Mouse (Mus musculus): ENCODE data around the gene Smc3. TPM values are rescaled to one million over a fixed set of nuclear protein-coding genes. Genes with fewer than 3 reads are reported as not detected.
"Not testable (repeated sequence)": the region's sequence is repeated elsewhere in the genome, so short reads cannot be mapped to it uniquely, and the experiment has no call there.

Gene Smc3
- total and polyA plus RNA-seq, 3 experiments, result 45.7 to 76.3 (median 56.0) TPM

GRCm38 (mm10) chr19:53580271-53580670 is 19.9 kb upstream of the Smc3 start:
- H3K27ac ChIP-seq (ENCODE audit: insufficient read depth, low read depth); H3K79me2 ChIP-seq (replicated peaks; ENCODE audit: control insufficient read depth, extremely low read depth, insufficient read depth, poor library complexity, severe bottlenecking); H3K9ac ChIP-seq (ENCODE audit: insufficient read depth, low read depth); dilution Hi-C loops (cut with MboI; ENCODE audit: extremely low pct_ligation_motif_present, extremely low pct_unique_long_range_greater_than_20kb, low sequenced_read_pairs); H3K36me3 ChIP-seq (replicated peaks in 1 of 2; ENCODE audit: control insufficient read depth in 1 of 2, insufficient read depth in 1 of 2, low read length in 1 of 2); DNase-seq (ENCODE audit: extremely low read depth); H3K27me3 ChIP-seq (replicated peaks); H3K4me2 ChIP-seq (ENCODE audit: insufficient read depth, low read depth, poor library complexity, severe bottlenecking); H3K4me3 ChIP-seq (replicated peaks in 1 of 3; ENCODE audit: low read depth in 2 of 3, low read length in 2 of 3, poor library complexity in 1 of 3): not testable (repeated sequence)
- peaks cover 16% of the 10 kb centered on the region for H3K9me3 ChIP-seq (replicated peaks; ENCODE audit: low read length)
- in situ Hi-C loops (cut with MboI; ENCODE audit: low pct_ligation_motif_present, low pct_unique_long_range_greater_than_20kb, low sequenced_read_pairs), result loop anchor here (10.0 to 25.0 kb wide), 2 partner anchors 185 to 318 kb away; partner anchors contain the start of gene Smndc1
- peaks cover 4 to 11% of the 10 kb centered on the region in 2 experiments for H3K4me1 ChIP-seq (ENCODE audit: control insufficient read depth in 1 of 2, insufficient read depth in 2 of 2)

GRCm38 (mm10) chr19:53587686-53588085 is 12.5 kb upstream of the Smc3 start:
- in situ Hi-C loops (cut with MboI; ENCODE audit: low pct_ligation_motif_present, low pct_unique_long_range_greater_than_20kb, low sequenced_read_pairs), result loop anchor here (10.0 to 25.0 kb wide), 2 partner anchors 193 to 325 kb away; partner anchors contain the start of gene Smndc1
- DNase-seq (ENCODE audit: extremely low read depth); dilution Hi-C loops (cut with MboI; ENCODE audit: extremely low pct_ligation_motif_present, extremely low pct_unique_long_range_greater_than_20kb, low sequenced_read_pairs); H3K79me2 ChIP-seq (replicated peaks; ENCODE audit: control insufficient read depth, extremely low read depth, insufficient read depth, poor library complexity, severe bottlenecking); H3K4me1 ChIP-seq (ENCODE audit: control insufficient read depth in 1 of 2, insufficient read depth in 2 of 2); H3K4me3 ChIP-seq (replicated peaks in 1 of 3; ENCODE audit: low read depth in 2 of 3, low read length in 2 of 3, poor library complexity in 1 of 3); H3K36me3 ChIP-seq (replicated peaks in 1 of 2; ENCODE audit: control insufficient read depth in 1 of 2, insufficient read depth in 1 of 2, low read length in 1 of 2); H3K4me2 ChIP-seq (ENCODE audit: insufficient read depth, low read depth, poor library complexity, severe bottlenecking); H3K27me3 ChIP-seq (replicated peaks); H3K27ac ChIP-seq (ENCODE audit: insufficient read depth, low read depth); H3K9ac ChIP-seq (ENCODE audit: insufficient read depth, low read depth): not testable (repeated sequence)
- H3K9me3 ChIP-seq (replicated peaks; ENCODE audit: low read length), result peaks cover 26% of the 10 kb centered on the region

- H3K79me2 ChIP-seq (replicated peaks; ENCODE audit: control insufficient read depth, extremely low read depth, insufficient read depth, poor library complexity, severe bottlenecking); H3K4me3 ChIP-seq (replicated peaks in 1 of 3; ENCODE audit: low read depth in 2 of 3, low read length in 2 of 3, poor library complexity in 1 of 3); H3K27me3 ChIP-seq (replicated peaks); H3K4me1 ChIP-seq (ENCODE audit: control insufficient read depth in 1 of 2, insufficient read depth in 2 of 2); dilution Hi-C loops (cut with MboI; ENCODE audit: extremely low pct_ligation_motif_present, extremely low pct_unique_long_range_greater_than_20kb, low sequenced_read_pairs); H3K27ac ChIP-seq (ENCODE audit: insufficient read depth, low read depth); H3K4me2 ChIP-seq (ENCODE audit: insufficient read depth, low read depth, poor library complexity, severe bottlenecking); H3K9ac ChIP-seq (ENCODE audit: insufficient read depth, low read depth); DNase-seq (ENCODE audit: extremely low read depth); H3K36me3 ChIP-seq (replicated peaks in 1 of 2; ENCODE audit: control insufficient read depth in 1 of 2, insufficient read depth in 1 of 2, low read length in 1 of 2): not testable (repeated sequence)
- in situ Hi-C loops (cut with MboI; ENCODE audit: low pct_ligation_motif_present, low pct_unique_long_range_greater_than_20kb, low sequenced_read_pairs), result loop anchor here (10.0 to 25.0 kb wide), 2 partner anchors 194 to 327 kb away; partner anchors contain the start of gene Smndc1
- peaks cover 26% of the 10 kb centered on the region for H3K9me3 ChIP-seq (replicated peaks; ENCODE audit: low read length)
Observed at GRCm38 (mm10) chr19:53588968-53589367, 11.2 kb upstream of the Smc3 start, which contains the start of gene Nutf2-ps1. Gene Nutf2-ps1, minus strand, starts transcription at chr19:53589068.

- Histone ChIP-seq H3K79me2 (replicated peaks; ENCODE audit: control insufficient read depth, extremely low read depth, insufficient read depth, poor library complexity, severe bottlenecking) (peaks cover 17% of the 10 kb centered on the region), H3K4me2 (ENCODE audit: insufficient read depth, low read depth, poor library complexity, severe bottlenecking) (no peak overlapping the region), H3K9me3 (replicated peaks; ENCODE audit: low read length) (peaks cover 3% of the 10 kb centered on the region), H3K36me3 (replicated peaks in 1 of 2; ENCODE audit: control insufficient read depth in 1 of 2, insufficient read depth in 1 of 2, low read length in 1 of 2) (peaks cover 0 to under 1% of the 10 kb centered on the region in 2 experiments), H3K27ac (ENCODE audit: insufficient read depth, low read depth) (no peak overlapping the region), H3K27me3 (replicated peaks) (peaks cover 3% of the 10 kb centered on the region), H3K4me3 (replicated peaks in 1 of 3; ENCODE audit: low read depth in 2 of 3, low read length in 2 of 3, poor library complexity in 1 of 3) (no peak overlapping the region), H3K4me1 (ENCODE audit: control insufficient read depth in 1 of 2, insufficient read depth in 2 of 2) (peaks cover 0 to 5% of the 10 kb centered on the region in 2 experiments; a peak in 2 of 4 replicates), H3K9ac (ENCODE audit: insufficient read depth, low read depth) (no peak overlapping the region)
- no peak for DNase-seq (ENCODE audit: extremely low read depth)
- dilution Hi-C loops (cut with MboI; ENCODE audit: extremely low pct_ligation_motif_present, extremely low pct_unique_long_range_greater_than_20kb, low sequenced_read_pairs) (no loop called here), in situ Hi-C loops (cut with MboI; ENCODE audit: low pct_ligation_motif_present, low pct_unique_long_range_greater_than_20kb, low sequenced_read_pairs) (loop anchor here (25.0 kb wide), 1 partner anchor 335 kb away; no protein-coding TSS in a partner anchor)
- TF ChIP-seq UBTF (IDR thresholded peaks at IDR 0.05; ENCODE audit: low read depth, low read length) (no peak), MYC (IDR thresholded peaks at IDR 0.05; ENCODE audit: low read depth, low read length) (no peak), MAFK (IDR thresholded peaks at IDR 0.05; ENCODE audit: insufficient replicate concordance, low read length) (no peak), CHD1 (IDR thresholded peaks at IDR 0.05; ENCODE audit: low read depth, low read length) (no peak), NELFE (IDR thresholded peaks at IDR 0.05; ENCODE audit: low read depth, low read length) (no peak), POLR2AphosphoS2 (IDR thresholded peaks at IDR 0.05; ENCODE audit: low read depth, low read length) (no peak), JUN (IDR thresholded peaks at IDR 0.05; ENCODE audit: insufficient read depth, low read depth, low read length) (no peak), ZNF384 (IDR thresholded peaks at IDR 0.05; ENCODE audit: low read depth, low read length) (no peak), ZC3H11A (IDR thresholded peaks at IDR 0.05; ENCODE audit: low read depth, low read length) (no peak), RCOR1 (conservative IDR thresholded peaks at IDR 0.05; ENCODE audit: low read depth, low read length) (no peak), ETS1 (conservative IDR thresholded peaks at IDR 0.05; ENCODE audit: low read depth, low read length) (no peak), KAT2A (IDR thresholded peaks at IDR 0.05; ENCODE audit: insufficient replicate concordance, low read length) (no peak), HCFC1 (IDR thresholded peaks at IDR 0.05; ENCODE audit: low read depth, low read length) (no peak), USF2 (conservative IDR thresholded peaks at IDR 0.05; ENCODE audit: low read depth, low read length) (no peak), TBP (conservative IDR thresholded peaks at IDR 0.05; ENCODE audit: low read depth, low read length) (no peak), POLR2A (IDR thresholded peaks at IDR 0.05; ENCODE audit: low read depth, low read length) (no peak), NRF1 (IDR thresholded peaks at IDR 0.05; ENCODE audit: low read depth, low read length) (no peak)
Observed at GRCm38 (mm10) chr19:53596723-53597474, 3.3 kb upstream of the Smc3 start.

Data from CH12.LX (cell line).